Mouse (Mus musculus) spleen, postnatal 14 days (tissue): Measurements from ENCODE around the gene Cyp2d9.
"Not testable (repeated sequence)": the region's sequence is repeated elsewhere in the genome, so short reads cannot be mapped to it uniquely, and the experiment has no call there.

ENCODE experiments used
- DNase-seq, 2 experiments: peaks; one replicate each; pipeline ENCODE4 v3.0.0; 2021 to 2022; ENCODE audit warnings: low spot score in 2 of 2

Gene Cyp2d9

DNA sequence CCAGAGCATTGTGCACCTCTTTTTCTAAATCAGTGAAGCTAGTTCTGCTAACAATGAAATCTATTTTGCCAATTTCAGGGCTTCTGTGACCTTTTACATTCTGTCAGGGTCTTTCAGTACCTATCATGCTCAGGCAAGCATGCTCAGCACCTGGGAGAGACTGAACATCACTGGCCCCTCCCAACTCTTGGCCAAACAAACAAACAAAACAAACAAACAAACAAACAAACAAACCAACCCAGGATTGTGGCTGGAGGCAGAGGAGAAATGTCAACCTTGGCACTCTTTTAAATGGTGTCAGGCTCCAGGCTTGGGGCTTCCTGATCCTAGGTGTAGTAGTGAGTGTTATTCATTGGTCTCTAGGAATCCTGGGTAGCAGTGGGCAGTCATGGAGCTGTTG lies at the start of gene Cyp2d9:
Gene Cyp2d9, plus strand, starts transcription at position 301 of the 400 bp plus-strand sequence.
- DNase-seq: no peak

GRCm38 (mm10) chr15:82385729-82386128 lies 47.5 kb upstream of the Cyp2d9 start:
- DNase-seq: no peak

- not testable (repeated sequence) for DNase-seq
Observed at GRCm38 (mm10) chr15:82389916-82390315, 43.3 kb upstream of the Cyp2d9 start.

- DNase-seq: not testable (repeated sequence)
Observed at GRCm38 (mm10) chr15:82393922-82394321, 39.3 kb upstream of the Cyp2d9 start, which contains the start of gene Cyp2d11. Gene Cyp2d11, minus strand, starts transcription at chr15:82394022.

DNA sequence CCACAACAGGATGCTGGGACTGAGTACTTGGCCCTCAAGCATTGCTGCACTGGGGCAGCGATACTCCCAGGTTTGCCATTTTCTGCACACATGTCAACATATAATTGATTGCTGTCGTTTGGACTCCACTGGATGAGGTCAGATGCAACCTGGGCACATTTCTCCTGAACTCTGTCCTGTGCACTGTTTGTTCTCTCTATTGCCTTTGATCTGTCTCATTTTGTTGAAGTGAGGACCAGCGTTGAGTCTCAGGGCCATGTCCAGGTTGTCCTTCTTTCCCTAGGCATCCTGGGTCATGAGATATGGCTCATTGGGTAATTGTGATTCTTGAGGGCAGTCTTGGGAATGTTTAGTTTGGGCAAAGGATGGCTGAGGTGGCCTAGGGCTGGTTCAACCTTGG lies 37.3 kb upstream of the Cyp2d9 start:
- DNase-seq: not testable (repeated sequence)

DNA sequence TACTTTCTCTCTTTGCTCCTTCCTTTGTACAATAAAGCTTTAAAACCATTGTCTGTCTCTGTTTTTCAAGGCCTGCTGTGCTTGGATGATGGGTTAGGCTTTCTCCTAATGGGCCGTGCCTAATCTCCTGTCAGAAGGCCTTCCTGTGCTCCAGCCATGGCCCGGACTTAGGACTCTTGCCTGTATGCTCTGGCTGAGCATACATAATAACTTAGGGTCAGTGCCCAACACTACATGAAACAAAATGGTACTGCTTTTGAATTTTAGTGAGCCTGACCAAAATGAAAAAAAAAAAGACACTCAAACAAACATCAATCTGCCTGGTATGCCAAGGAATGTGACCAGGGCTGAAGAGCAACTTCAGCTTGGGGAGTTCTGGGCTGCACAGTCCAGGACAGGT lies 31.7 kb upstream of the Cyp2d9 start:
- DNase-seq: no peak

DNA sequence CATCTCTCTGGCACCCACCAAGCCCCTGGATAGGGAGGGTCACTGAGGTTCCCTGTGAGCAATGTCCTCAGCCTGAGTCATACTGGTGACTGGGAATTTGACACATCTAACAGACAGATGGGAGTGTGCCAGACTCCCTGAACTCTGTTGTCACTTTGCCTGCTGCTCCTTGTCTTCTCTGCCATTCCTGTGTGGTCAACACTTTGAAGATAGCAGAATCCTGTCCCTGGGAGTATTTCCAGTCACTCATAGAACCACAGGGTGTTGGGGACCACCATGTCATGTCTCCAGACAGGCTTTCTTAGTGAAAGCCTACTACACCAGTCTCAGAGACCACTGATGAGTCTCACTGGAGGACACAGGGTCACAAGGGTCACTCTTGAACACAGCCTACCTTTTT lies 31.1 kb upstream of the Cyp2d9 start:
- DNase-seq: no peak

DNA sequence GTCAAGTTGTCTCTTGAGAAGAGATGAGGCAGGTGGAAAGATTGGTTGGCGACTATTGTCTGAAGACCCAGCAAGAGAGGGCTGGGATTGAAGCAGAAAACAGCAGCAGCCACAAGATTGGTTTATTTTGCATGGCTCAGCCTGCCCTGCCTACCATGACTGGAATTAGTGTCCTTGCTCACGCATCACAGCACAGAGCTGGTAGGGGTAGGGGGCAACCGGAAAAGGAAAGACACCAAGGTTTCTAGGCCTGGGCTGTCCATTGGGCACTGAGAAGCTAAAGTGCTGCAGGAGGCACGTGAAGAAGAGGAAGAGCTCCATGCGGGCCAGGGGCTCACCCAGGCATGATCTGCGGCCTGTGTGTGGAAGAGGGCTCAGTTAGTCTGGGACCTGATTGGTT lies 30.5 kb upstream of the Cyp2d9 start:
- DNase-seq: no peak

DNA sequence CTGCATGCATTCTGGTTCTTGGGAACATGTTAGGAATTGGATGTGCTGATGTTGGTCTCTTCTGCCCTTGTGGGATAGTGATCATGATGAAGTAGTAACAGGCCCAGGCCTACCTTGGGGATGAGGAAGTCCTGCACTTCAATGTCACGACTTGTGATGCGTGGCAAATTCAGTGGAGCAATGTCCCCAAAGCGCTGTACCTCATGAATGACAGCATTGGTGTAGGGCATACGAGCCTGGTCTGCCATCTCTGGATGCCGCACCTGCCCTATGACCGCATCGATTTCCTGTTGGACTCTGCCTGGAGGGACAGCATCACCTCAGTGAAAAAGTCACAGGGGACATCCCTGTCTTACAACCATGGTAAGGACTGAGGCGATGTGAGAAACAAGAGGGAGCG lies 29.6 kb upstream of the Cyp2d9 start:
- no peak for DNase-seq

- no peak for DNase-seq
Observed at GRCm38 (mm10) chr15:82404163-82404562, 29.1 kb upstream of the Cyp2d9 start.

- no peak for DNase-seq
Observed at GRCm38 (mm10) chr15:82406981-82407380, 26.3 kb upstream of the Cyp2d9 start, which contains the start of gene Cyp2d10. Gene Cyp2d10, minus strand, starts transcription at chr15:82407195.

DNA sequence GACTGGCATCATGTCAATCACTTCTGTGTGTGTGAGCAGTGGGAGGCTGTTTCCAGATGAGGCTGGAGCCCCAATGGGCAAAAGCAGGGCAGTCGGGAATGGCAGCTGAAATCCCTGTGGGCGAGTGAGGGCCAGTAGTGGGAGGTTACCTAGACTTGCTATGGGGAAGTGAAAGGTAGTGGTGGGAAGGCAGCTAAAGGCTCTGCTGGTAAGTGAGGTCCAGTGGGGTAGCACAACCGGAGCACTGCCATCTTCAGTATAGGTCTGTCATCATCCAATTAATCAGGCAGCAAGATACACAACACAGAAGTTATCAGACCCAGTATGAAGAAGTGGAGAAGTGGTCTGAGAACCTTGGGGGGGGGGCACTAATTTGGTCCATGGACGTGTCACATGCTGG lies 25.7 kb upstream of the Cyp2d9 start:
- no peak for DNase-seq

DNA sequence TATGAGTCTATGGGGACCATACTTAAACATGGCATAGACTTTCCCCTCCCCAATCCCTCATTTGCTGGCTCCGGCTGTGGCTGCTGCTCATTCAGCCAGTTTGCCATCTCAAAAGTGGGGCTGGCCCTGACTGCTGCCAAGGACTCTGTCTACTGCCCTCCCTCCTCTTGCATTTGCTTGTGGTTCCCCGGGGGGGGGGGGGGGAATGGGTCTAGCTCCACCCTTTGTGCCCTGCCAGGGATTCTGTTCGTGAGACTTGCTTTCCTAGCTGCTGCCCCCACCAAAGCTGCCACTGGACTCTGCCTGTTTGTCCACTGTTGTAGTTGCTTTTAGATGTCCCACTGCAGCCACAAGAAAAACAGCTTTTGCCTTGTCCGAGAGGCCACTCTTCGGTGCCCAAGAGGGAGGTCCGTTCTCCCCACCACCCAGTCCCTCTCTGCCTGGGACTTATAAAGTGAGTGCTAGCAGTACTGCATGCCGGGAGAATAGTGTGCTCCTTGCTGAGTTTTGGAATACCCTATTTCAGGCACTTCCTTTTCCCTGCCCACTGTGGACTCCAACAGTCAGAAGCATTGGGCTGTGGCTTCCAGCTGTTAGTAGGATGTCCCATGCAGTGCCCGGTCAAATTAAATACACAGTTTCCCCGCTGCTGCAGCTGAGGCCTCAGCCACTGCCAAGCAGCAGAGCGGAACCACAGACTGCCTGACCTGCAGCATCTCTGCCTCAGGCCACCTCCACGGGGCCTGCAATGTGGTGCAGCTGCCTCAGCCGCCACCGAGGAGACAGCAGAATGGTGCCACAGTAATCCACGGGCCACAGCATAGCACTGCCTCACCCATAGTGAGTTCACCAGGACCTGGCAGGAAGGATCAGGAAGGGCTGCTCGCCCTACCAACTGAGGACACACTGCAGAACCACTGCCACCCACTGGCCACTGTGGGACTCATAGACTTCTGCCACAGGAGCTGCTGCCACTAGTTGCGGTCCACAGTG lies 16.1 kb upstream of the Cyp2d9 start:
- DNase-seq: peak; percentile 28 to 50

GRCm38 (mm10) chr15:82418616-82419015 lies 14.6 kb upstream of the Cyp2d9 start:
- no peak for DNase-seq

GRCm38 (mm10) chr15:82422935-82423334 lies 10.3 kb upstream of the Cyp2d9 start:
- no peak for DNase-seq

GRCm38 (mm10) chr15:82423471-82423870 lies 9.8 kb upstream of the Cyp2d9 start:
- no peak for DNase-seq

GRCm38 (mm10) chr15:82433621-82434020 lies 384 bp downstream of the Cyp2d9 start:
- DNase-seq: no peak

DNA sequence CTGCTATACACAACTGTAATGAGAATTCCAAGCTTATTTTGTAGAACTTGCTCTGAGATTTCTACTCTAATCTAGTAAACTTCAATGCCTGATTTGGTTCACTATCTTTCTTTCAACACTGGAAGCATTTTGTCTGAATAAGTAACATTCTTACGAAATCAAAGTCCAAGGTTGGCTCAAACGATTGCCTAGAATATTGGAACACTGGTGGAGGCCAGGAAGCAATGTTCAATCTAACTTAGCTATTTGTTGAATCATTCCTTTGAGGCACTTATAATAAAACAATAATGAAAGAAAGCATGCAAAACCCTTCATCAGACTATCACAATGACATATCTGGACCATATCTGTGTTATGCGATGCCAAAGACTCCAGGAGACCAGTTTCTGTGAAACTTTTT lies 1.3 kb downstream of the Cyp2d9 start:
- DNase-seq: no peak

- no peak for DNase-seq
Observed at GRCm38 (mm10) chr15:82435011-82435410, 1.8 kb downstream of the Cyp2d9 start.

DNA sequence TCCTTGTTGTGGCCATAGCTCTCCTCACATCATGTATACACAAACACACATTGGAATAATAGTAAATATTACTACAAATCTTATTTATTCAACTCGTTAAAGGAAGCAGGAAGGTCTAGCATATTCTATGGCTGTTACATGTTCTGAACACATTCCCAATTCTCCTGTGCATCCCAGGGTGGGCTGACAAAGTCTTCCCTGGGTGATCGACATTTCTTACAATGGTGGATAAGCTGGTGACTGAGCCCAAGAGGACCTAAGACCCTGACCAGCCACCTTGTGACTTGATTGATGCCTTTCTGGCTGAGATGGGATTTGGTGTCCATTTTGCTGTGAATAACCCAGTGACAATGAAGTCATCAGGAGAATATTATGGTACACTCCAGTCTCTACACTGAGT lies 2.4 kb downstream of the Cyp2d9 start:
- DNase-seq: no peak

DNA sequence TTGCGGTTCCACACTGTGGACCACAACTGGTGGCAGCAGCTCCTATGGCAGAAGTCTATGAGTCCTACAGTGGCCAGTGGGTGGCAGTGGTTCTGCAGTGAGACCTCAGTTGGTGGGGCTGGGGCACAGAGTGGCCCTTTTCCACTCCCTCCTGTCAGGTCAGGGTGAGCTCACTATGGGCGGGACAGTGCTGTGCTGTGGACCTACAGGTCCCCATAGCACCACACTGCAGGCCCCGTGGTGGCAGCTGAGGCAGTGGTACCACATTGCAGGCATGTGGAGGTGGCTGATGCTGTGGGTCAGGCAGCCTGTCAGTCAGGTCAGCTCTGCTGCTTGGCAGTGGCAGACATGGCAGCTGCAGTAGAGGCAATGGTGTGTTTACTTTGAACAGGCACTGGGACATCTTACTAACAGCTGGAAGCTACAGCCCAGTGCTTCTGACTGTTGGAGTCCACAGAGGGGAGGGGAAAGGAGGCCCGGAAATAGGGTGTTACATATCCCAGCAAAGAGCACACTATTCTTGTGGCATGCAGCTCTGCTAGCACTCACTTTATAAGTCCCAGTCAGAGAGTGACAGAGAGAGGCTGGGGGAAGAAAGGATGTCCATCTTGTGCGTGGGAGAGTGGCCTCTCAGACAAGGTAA lies 4.9 kb downstream of the Cyp2d9 start:
- DNase-seq: no peak

DNA sequence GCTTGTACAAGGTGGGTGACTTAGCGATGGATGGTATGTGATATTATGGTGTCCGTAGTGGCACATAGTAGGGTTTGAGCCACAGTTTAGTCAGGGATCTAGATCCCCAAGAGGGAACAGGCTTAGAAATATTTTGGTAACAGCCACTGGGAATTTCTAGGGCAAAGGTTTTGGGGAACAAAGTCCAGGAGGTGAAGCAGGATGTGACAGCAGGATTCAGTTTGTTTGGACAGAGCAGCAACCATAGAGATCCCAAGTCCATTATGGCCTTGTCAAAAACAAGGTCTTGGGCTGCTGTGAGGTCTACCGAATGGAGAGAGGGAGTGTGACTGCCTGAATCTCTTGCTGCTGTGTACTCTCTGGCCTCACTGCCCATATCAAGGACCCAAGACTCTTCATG lies 10.4 kb downstream of the Cyp2d9 start:
- no peak for DNase-seq

DNA sequence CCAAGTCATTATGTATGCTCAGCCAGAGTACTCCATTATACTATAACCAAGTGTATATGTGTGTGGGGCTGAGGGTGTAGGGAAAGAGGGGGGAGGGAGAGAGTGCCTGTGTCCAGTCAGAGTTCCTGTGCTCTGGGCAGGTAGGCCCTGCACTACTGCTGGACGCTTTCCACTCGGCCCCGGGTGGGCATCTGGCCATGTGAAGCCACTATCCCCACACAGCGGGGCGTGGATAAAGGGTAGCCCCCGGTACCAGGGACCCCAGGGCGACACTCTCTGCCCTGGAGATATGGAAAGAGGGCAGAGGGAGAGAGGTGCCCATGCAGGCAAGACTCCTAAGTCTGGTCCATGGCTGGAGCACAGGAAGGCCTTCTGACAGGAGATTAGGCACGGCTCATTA lies 12.0 kb downstream of the Cyp2d9 start:
- no peak for DNase-seq
